ENCODE assay signal across 8 mouse cellular contexts in genomic region chr4:115827888-115828571, GRCm38 (mm10). TPM values are rescaled to one million over a fixed set of nuclear protein-coding genes. Genes with fewer than 3 reads are reported as not detected.
A peak's percentile ranks its signal among the peaks of the same experiment; 100 is the strongest.
DNase-seq lines count a peak whose midpoint lies in the region; ATAC-seq and TF ChIP-seq lines count a peak whose summit lies in the region.

Gene Mob3c (plus strand): TSS chr4:115828092.

- H3K4me2 ChIP-seq in intestine, embryonic 14.5 days (ENCODE audit: low read length), result peak within 1 kb of the TSS; percentile 79
- peak within 1 kb of the TSS; percentile 77 for H3K4me2 ChIP-seq in limb, embryonic 15.5 days
- H3K4me2 ChIP-seq in midbrain, embryonic 16.5 days (ENCODE audit: low read length), result peak within 1 kb of the TSS; percentile 72

- H3K9ac ChIP-seq in intestine, embryonic 14.5 days (ENCODE audit: low read length), result peak within 1 kb of the TSS; percentile 70
- H3K9ac ChIP-seq in limb, embryonic 15.5 days, result peak within 1 kb of the TSS; percentile 81
- H3K9ac ChIP-seq in midbrain, embryonic 16.5 days (ENCODE audit: low read depth, low read length), result peak within 1 kb of the TSS; percentile 81

- TF ChIP-seq CTCF in spleen, adult 2 months (IDR thresholded peaks at IDR 0.05; ENCODE audit: extremely low read depth, insufficient read depth, insufficient read length, insufficient replicate concordance), result no peak

- H3K9me3 ChIP-seq in intestine, embryonic 14.5 days (ENCODE audit: control insufficient read depth, low read length), result no peaks in the 10 kb centered on the region
- no peaks in the 10 kb centered on the region for H3K9me3 ChIP-seq in limb, embryonic 15.5 days
- H3K9me3 ChIP-seq in midbrain, embryonic 16.5 days (replicated peaks; ENCODE audit: control insufficient read depth, low read length, poor library complexity, severe bottlenecking), result no peaks in the 10 kb centered on the region

- peak within 1 kb of the TSS; percentile 83 for H3K4me3 ChIP-seq in intestine, embryonic 14.5 days (ENCODE audit: low read depth, low read length)
- H3K4me3 ChIP-seq in limb, embryonic 15.5 days, result peak within 1 kb of the TSS; percentile 88
- peak within 1 kb of the TSS; percentile 78 for H3K4me3 ChIP-seq in midbrain, embryonic 16.5 days (ENCODE audit: low read depth, low read length)
- peak within 1 kb of the TSS; percentile 87 for H3K4me3 ChIP-seq in spleen, adult 2 months (ENCODE audit: extremely low read depth, insufficient read depth, insufficient read length)

- under 1% methylated on average over 57 of the region's 57 CpGs for WGBS in intestine, embryonic 14.5 days
- WGBS in limb, embryonic 15.5 days, result under 1% methylated on average over 55 of the region's 57 CpGs
- under 1% methylated on average over 57 of the region's 57 CpGs for WGBS in midbrain, embryonic 16.5 days
- under 1% methylated on average over 57 of the region's 57 CpGs for WGBS in spleen, adult 2 months

- no peaks in the 10 kb centered on the region; the same call in 1 of the 2 replicates for H3K4me1 ChIP-seq in intestine, embryonic 14.5 days (replicated peaks; ENCODE audit: control insufficient read depth, insufficient read depth, low read length)
- peaks cover 16% of the 10 kb centered on the region for H3K4me1 ChIP-seq in limb, embryonic 15.5 days
- peaks cover 6% of the 10 kb centered on the region for H3K4me1 ChIP-seq in midbrain, embryonic 16.5 days (ENCODE audit: control insufficient read depth, insufficient read depth, low read length)
- H3K4me1 ChIP-seq in spleen, adult 2 months (ENCODE audit: control insufficient read depth, insufficient read depth, insufficient read length), result peaks cover 10% of the 10 kb centered on the region; the same call in 1 of the 2 replicates

- peak; percentile 52 to 85 for DNase-seq in left cerebral cortex, postnatal 10 days (ENCODE audit: extremely low spot score in 1 of 2, low spot score in 2 of 2)
- DNase-seq in left cerebral cortex, adult 8-10 months (ENCODE audit: low spot score in 2 of 2), result no peak
- peak; percentile 91 for DNase-seq in embryo, embryonic 11 days
- peak; percentile 74 to 79 for DNase-seq in gastrocnemius, postnatal 36 days
- peak; percentile 86 for DNase-seq in intestine, embryonic 14.5 days (ENCODE audit: low spot score)
- DNase-seq in spleen, adult 2 months (ENCODE audit: low read depth in 1 of 2, low spot score in 2 of 2), result peak in 1 of 2 experiments; percentile 70

- no peaks in the 10 kb centered on the region for H3K27me3 ChIP-seq in intestine, embryonic 14.5 days (replicated peaks; ENCODE audit: control insufficient read depth, insufficient read depth, low read length)
- no peaks in the 10 kb centered on the region for H3K27me3 ChIP-seq in limb, embryonic 15.5 days
- H3K27me3 ChIP-seq in midbrain, embryonic 16.5 days (ENCODE audit: control insufficient read depth, insufficient read depth, low read depth, low read length), result no peaks in the 10 kb centered on the region
- H3K27me3 ChIP-seq in spleen, adult 2 months (ENCODE audit: control insufficient read depth, insufficient read depth, low read length), result no peaks in the 10 kb centered on the region

- peak within 1 kb of the TSS; percentile 76 for H3K27ac ChIP-seq in intestine, embryonic 14.5 days (ENCODE audit: low read depth)
- peak within 1 kb of the TSS; percentile 85 for H3K27ac ChIP-seq in limb, embryonic 15.5 days
- H3K27ac ChIP-seq in midbrain, embryonic 16.5 days (ENCODE audit: low read length), result peak within 1 kb of the TSS; percentile 62
- peak within 1 kb of the TSS; percentile 83 for H3K27ac ChIP-seq in spleen, adult 2 months (ENCODE audit: insufficient read depth, low read length)

- intact Hi-C loops in left cerebral cortex, postnatal 10 days (cut with DNase I), result no loop called here
- intact Hi-C loops in gastrocnemius, postnatal 36 days (cut with DNase I), result no loop called here

- peaks cover 15% of the 10 kb centered on the region for H3K36me3 ChIP-seq in intestine, embryonic 14.5 days (ENCODE audit: control insufficient read depth, insufficient read depth, low read length)
- peaks cover 19% of the 10 kb centered on the region for H3K36me3 ChIP-seq in limb, embryonic 15.5 days
- no peaks in the 10 kb centered on the region for H3K36me3 ChIP-seq in midbrain, embryonic 16.5 days (ENCODE audit: control insufficient read depth, insufficient read depth, low read length)
- H3K36me3 ChIP-seq in spleen, adult 2 months (ENCODE audit: control insufficient read depth, insufficient read depth, low read length), result peaks cover 7% of the 10 kb centered on the region; the same call in 1 of the 2 replicates

- ATAC-seq in intestine, embryonic 14.5 days (replicated peaks; ENCODE audit: low FRiP score, low TSS enrichment, low read depth), result peak; percentile 95
- peak; percentile 82 for ATAC-seq in limb, embryonic 15.5 days (ENCODE audit: insufficient number of reproducible peaks, low FRiP score, low TSS enrichment, low read depth)
- peak; percentile 88 for ATAC-seq in midbrain, embryonic 16.5 days

- TF ChIP-seq POLR2A in spleen, adult 2 months (IDR thresholded peaks at IDR 0.05; ENCODE audit: low read depth, low read length), result no peak

RNA-seq across cellular contexts. Expression of gene Mob3c, which starts in this region (rescaled TPM):
- total RNA-seq in left cerebral cortex, postnatal 10 days (2021), result 1 to 10 TPM; 3.8 to 5.8 TPM
- total RNA-seq in left cerebral cortex, adult 8-10 months (2022), result 1 to 10 TPM; 5.0 to 7.3 (median 6.1) TPM
- 1 to 10 TPM; 1.8 to 3.1 TPM for total RNA-seq in gastrocnemius, postnatal 36 days (2021)
- 10.7 and 13.4 TPM in 2 replicates for polyA plus RNA-seq in intestine, embryonic 14.5 days (2014; fragmentation: Nextera tagmentation; extraction: Ambion mirVana)
- polyA plus RNA-seq in limb, embryonic 15.5 days (2015; fragmentation: Nextera tagmentation; extraction: Ambion mirVana), result 14.0 and 14.1 TPM in 2 replicates
- polyA plus RNA-seq in midbrain, embryonic 16.5 days (2015; fragmentation: Nextera tagmentation; extraction: Ambion mirVana), result 5.0 and 6.2 TPM in 2 replicates
- polyA plus RNA-seq in spleen, adult 2 months (2012; rRNA removed), result 34.5 and 43.3 TPM in 2 replicates

Comparison
In these comparisons a context has a peak if more than half of its experiments do, and no peak if none do; other contexts are left out.
1. DNase-seq: peak in left cerebral cortex, postnatal 10 days (2 of 2), embryo, embryonic 11 days (single experiment), gastrocnemius, postnatal 36 days (2 of 2) and intestine, embryonic 14.5 days (single experiment); none in left cerebral cortex, adult 8-10 months (0 of 2).
2. Peak in every context shown above with its lines, with median percentiles within 50 percentile points of each other: ATAC-seq, H3K27ac ChIP-seq, H3K4me2 ChIP-seq, H3K4me3 ChIP-seq and H3K9ac ChIP-seq.